Mouse (Mus musculus) embryonic facial prominence, embryonic 12.5 days (tissue): ENCODE measurements around the gene Pdk2. TPM values are rescaled to one million over a fixed set of nuclear protein-coding genes. Genes with fewer than 3 reads are reported as not detected.
A peak's percentile ranks its signal among the peaks of the same experiment; 100 is the strongest.

Experiments used
- ATAC-seq: fragments of 200-750 bp; cut with Nextera tagmentation; 2 replicates; pipeline ENCODE4 v1.8.0; 2017; ENCODE audit not compliant: insufficient number of reproducible peaks, insufficient read depth, low FRiP score, low TSS enrichment
- H3K27ac ChIP-seq: fragments of 300-500 bp; sonication (generic); 2 replicates; pipeline ENCODE4 v1.5.1; 2016; ENCODE audit warnings: mild to moderate bottlenecking
- H3K27me3 ChIP-seq: fragments of 300-500 bp; sonication (generic); 2 replicates; pipeline ENCODE4 v1.6.1; 2016; ENCODE audit warnings: mild to moderate bottlenecking, moderate library complexity
- H3K36me3 ChIP-seq: fragments of 300-500 bp; sonication (generic); 2 replicates; pipeline ENCODE4 v1.6.1; 2016; ENCODE audit warnings: mild to moderate bottlenecking
- H3K4me1 ChIP-seq: fragments of 300-500 bp; sonication (generic); 2 replicates; pipeline ENCODE4 v1.6.1; 2016
- H3K4me2 ChIP-seq: fragments of 300-500 bp; sonication (generic); replicated peaks from 2 replicates; pipeline ENCODE4 v1.6.1; 2016; ENCODE audit warnings: mild to moderate bottlenecking, moderate library complexity
- H3K4me3 ChIP-seq: fragments of 300-500 bp; sonication (generic); 2 replicates; pipeline ENCODE4 v1.5.1; 2016; ENCODE audit warnings: mild to moderate bottlenecking
- H3K9ac ChIP-seq: fragments of 300-500 bp; sonication (generic); 2 replicates; pipeline ENCODE4 v1.6.1; 2016; ENCODE audit warnings: mild to moderate bottlenecking, moderate library complexity
- H3K9me3 ChIP-seq: fragments of 300-500 bp; sonication (generic); 2 replicates; pipeline ENCODE4 v1.6.1; 2016; ENCODE audit warnings: mild to moderate bottlenecking, moderate library complexity
- WGBS: fragments of 180-500 bp; shearing (Covaris S2); methylation state at CpG from one replicate; pipeline ENCODE4 v1.1.7; 2016; 5-methylcytosine and 5-hydroxymethylcytosine counted together
- polyA plus RNA-seq: library from polyadenylated mRNA; unstranded; fragments of >200 nt; fragmentation: Nextera tagmentation; extraction: Ambion mirVana; gene quantifications from 2 replicates; pipeline ENCODE4 v1.2.1, GENCODE M21; 2016

Pdk2 gene
- polyA plus RNA-seq, 1 experiment from 2014 or later, result 30.4 TPM

GRCm38 (mm10) chr11:95038818-95039655 lies 2.1 kb downstream of the Pdk2 start:
- WGBS, result 74% methylated on average over 13 of the region's 13 CpGs
- H3K9ac ChIP-seq, result no peak overlapping the region
- no peaks in the 10 kb centered on the region for H3K27me3 ChIP-seq
- ATAC-seq, result no peak
- no peaks in the 10 kb centered on the region for H3K9me3 ChIP-seq
- no peak overlapping the region for H3K4me3 ChIP-seq
- H3K4me1 ChIP-seq, result peaks cover 17% of the 10 kb centered on the region
- H3K4me2 ChIP-seq, result no peak overlapping the region
- no peak overlapping the region for H3K27ac ChIP-seq
- no peaks in the 10 kb centered on the region; the same call in 1 of the 2 replicates for H3K36me3 ChIP-seq

GRCm38 (mm10) chr11:95038156-95038817 lies 2.9 kb downstream of the Pdk2 start:
- Histone ChIP-seq H3K4me2 (no peak overlapping the region), H3K4me1 (peaks cover 17% of the 10 kb centered on the region), H3K4me3 (no peak overlapping the region), H3K36me3 (no peaks in the 10 kb centered on the region; the same call in 1 of the 2 replicates), H3K27ac (no peak overlapping the region), H3K9me3 (no peaks in the 10 kb centered on the region), H3K27me3 (no peaks in the 10 kb centered on the region), H3K9ac (no peak overlapping the region)
- WGBS, result 71% methylated on average over 14 of the region's 14 CpGs
- ATAC-seq, result no peak

DNA sequence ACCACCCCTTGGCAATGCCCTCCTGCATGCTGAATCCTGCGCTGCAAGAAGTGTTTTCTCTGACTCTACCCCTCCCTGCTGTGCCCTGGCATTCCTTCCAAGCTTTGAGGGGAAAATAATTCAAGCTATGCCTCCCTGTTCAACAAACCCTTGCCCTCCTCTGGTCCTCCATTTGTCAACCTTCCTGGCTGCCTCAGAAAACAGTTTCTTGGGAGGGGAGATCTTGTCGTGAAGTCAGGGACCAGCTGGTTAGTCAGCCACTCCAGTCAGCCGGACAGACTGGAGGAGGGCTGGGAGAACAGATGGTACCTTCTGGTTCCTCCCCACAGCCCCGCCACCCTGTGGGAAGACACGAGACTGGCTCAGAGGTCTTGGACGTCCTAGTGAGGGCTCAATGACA lies 3.8 kb downstream of the Pdk2 start:
- WGBS, result 67% methylated on average over 6 of the region's 6 CpGs
- no peak overlapping the region for H3K4me2 ChIP-seq
- no peak overlapping the region for H3K4me3 ChIP-seq
- no peaks in the 10 kb centered on the region for H3K27me3 ChIP-seq
- H3K36me3 ChIP-seq, result no peaks in the 10 kb centered on the region; the same call in 1 of the 2 replicates
- ATAC-seq, result no peak
- H3K9me3 ChIP-seq, result no peaks in the 10 kb centered on the region
- no peak overlapping the region for H3K9ac ChIP-seq
- H3K4me1 ChIP-seq, result peaks cover 16% of the 10 kb centered on the region
- H3K27ac ChIP-seq, result no peak overlapping the region

DNA sequence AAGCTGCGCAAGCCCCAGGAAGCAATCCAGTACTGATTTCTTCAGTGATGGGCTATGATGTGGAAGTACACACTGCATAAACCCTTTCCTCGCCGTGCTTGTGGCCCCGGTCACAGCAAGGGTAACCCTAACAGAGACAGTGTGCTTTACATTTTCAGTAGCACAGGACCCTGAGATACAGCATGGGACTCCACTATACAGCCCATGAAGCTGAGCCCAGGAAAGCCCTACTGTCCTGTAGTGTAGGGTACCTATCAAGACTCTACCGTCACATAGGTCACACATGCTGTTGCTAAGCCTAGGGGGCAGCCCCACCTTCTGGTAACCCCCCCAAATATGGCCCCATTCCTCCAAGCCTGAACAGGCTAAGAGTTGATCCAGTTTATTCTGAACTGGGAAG lies 4.6 kb downstream of the Pdk2 start:
- Histone ChIP-seq H3K36me3 (no peaks in the 10 kb centered on the region; the same call in 1 of the 2 replicates), H3K4me1 (peaks cover 9% of the 10 kb centered on the region), H3K4me2 (no peak overlapping the region), H3K27ac (no peak overlapping the region), H3K4me3 (no peak overlapping the region), H3K9me3 (no peaks in the 10 kb centered on the region), H3K27me3 (no peaks in the 10 kb centered on the region), H3K9ac (no peak overlapping the region)
- ATAC-seq, result no peak
- whole genome bisulfite sequencing, result 93% methylated on average over 5 of the region's 5 CpGs

DNA sequence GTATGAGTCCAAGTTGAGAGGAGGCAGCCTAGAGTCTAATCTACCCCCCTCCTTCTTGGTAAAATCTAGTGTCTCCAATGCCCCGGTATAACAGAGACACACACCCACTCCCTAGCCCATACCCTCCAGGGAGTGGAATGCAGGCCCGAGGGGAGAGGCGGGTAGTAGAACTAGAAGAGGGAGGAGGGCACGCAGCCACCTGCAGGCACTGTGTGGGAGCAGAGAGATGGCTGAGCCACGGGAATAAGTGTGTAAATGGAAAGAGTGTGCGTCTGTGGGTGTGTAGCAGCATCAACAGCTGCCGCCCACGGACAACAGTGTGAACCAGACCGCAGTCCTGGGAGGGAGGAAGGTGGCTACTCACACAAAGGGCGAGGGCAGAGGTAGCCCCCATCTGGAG lies 6.3 kb downstream of the Pdk2 start:
- no peak for ATAC-seq
- no peak overlapping the region for H3K4me3 ChIP-seq
- 66% methylated on average over 10 of the region's 10 CpGs for WGBS
- no peaks in the 10 kb centered on the region; the same call in 1 of the 2 replicates for H3K36me3 ChIP-seq
- H3K4me1 ChIP-seq, result peaks cover 1% of the 10 kb centered on the region
- no peak overlapping the region for H3K27ac ChIP-seq
- H3K27me3 ChIP-seq, result no peaks in the 10 kb centered on the region
- H3K9me3 ChIP-seq, result no peaks in the 10 kb centered on the region
- no peak overlapping the region for H3K4me2 ChIP-seq
- H3K9ac ChIP-seq, result no peak overlapping the region

DNA sequence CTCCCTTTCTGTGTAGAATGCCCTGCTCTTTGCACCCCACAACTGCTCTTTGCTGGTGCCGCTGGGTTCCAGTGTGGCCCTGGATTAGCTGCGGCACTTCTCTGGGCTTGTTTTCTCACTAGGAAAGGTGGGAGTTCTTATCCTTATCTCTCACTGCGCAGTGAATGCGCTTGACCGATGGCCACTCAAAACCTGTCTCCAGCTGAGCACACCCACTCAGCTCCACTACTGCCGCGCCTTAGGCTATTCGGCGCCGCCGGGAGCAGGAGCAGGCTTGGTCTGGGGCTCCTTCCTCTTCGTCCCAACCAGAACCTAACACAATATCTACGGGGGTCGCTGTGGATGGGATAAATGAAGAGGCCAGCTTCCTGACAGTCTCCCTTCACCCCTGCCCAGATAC lies 7.5 kb downstream of the Pdk2 start:
- Histone ChIP-seq H3K4me2 (no peak overlapping the region), H3K9me3 (no peaks in the 10 kb centered on the region), H3K36me3 (no peaks in the 10 kb centered on the region; the same call in 1 of the 2 replicates), H3K4me3 (no peak overlapping the region), H3K27ac (no peak overlapping the region), H3K27me3 (no peaks in the 10 kb centered on the region), H3K4me1 (no peaks in the 10 kb centered on the region), H3K9ac (no peak overlapping the region)
- ATAC-seq, result no peak
- WGBS, result 69% methylated on average over 14 of the region's 14 CpGs

DNA sequence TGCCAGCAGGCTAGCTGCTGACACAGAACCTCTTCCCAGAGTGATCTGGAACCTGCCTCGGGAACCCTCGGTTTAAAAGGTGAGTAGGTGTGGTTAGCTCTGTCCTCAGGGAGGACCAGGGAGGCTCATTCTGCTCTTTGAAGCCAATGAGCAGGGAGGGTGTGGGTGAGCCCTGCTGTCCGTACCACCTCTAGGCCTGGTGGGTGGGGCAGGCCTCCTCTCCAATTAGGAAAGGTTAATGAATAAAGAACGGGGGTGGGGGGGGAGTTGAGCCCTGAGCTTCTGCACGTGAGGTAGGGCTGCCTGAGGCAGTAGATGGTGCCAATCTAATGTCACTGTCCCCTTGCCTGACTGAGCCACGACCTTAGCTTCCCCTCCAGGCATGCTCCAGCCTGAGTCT lies 8.2 kb downstream of the Pdk2 start:
- WGBS, result 27% methylated on average over 6 of the region's 6 CpGs
- Histone ChIP-seq H3K27me3 (no peaks in the 10 kb centered on the region), H3K9ac (no peak overlapping the region), H3K4me2 (no peak overlapping the region), H3K4me1 (no peaks in the 10 kb centered on the region), H3K27ac (no peak overlapping the region), H3K4me3 (no peak overlapping the region), H3K9me3 (no peaks in the 10 kb centered on the region), H3K36me3 (no peaks in the 10 kb centered on the region; the same call in 1 of the 2 replicates)
- ATAC-seq, result no peak

- Histone ChIP-seq H3K4me1 (no peaks in the 10 kb centered on the region), H3K9me3 (no peaks in the 10 kb centered on the region), H3K4me2 (no peak overlapping the region), H3K36me3 (peaks cover 31% of the 10 kb centered on the region), H3K9ac (no peak overlapping the region; the same call in 1 of the 2 replicates), H3K4me3 (no peak overlapping the region), H3K27me3 (no peaks in the 10 kb centered on the region), H3K27ac (no peak overlapping the region)
- 39% methylated on average over 13 of the region's 13 CpGs for WGBS
- no peak for ATAC-seq
Measured at GRCm38 (mm10) chr11:95027850-95028470, 13.2 kb downstream of the Pdk2 start.

DNA sequence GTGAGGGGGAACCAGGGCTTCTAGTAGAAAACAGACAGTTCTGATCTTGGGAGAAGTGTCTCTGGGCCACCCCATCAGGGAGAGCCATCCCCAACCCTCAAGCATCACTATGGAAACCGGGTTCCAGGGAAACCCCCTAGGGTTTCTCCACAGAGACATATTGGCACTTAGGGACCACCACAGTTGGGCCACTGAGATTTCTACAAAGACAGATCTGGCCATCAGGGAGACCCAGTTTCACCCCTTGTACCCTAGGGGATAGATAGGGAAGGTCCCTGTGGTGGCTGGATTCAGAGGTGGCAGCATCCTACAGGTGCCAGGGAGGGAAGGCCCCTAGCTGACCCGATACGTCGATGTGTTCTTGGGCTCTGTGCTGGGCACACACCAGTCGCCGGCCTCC lies 14.3 kb downstream of the Pdk2 start:
- H3K27ac ChIP-seq, result no peak overlapping the region
- H3K27me3 ChIP-seq, result no peaks in the 10 kb centered on the region
- no peak for ATAC-seq
- no peaks in the 10 kb centered on the region for H3K4me1 ChIP-seq
- H3K9me3 ChIP-seq, result no peaks in the 10 kb centered on the region
- no peak overlapping the region for H3K4me3 ChIP-seq
- no peak overlapping the region for H3K9ac ChIP-seq
- H3K4me2 ChIP-seq, result no peak overlapping the region
- H3K36me3 ChIP-seq, result peaks cover 42% of the 10 kb centered on the region
- WGBS, result 85% methylated on average over 6 of the region's 6 CpGs

- H3K36me3 ChIP-seq, result peaks cover 49% of the 10 kb centered on the region
- WGBS, result 73% methylated on average over 6 of the region's 6 CpGs
Measured at GRCm38 (mm10) chr11:95026090-95026542, 15.0 kb downstream of the Pdk2 start.

DNA sequence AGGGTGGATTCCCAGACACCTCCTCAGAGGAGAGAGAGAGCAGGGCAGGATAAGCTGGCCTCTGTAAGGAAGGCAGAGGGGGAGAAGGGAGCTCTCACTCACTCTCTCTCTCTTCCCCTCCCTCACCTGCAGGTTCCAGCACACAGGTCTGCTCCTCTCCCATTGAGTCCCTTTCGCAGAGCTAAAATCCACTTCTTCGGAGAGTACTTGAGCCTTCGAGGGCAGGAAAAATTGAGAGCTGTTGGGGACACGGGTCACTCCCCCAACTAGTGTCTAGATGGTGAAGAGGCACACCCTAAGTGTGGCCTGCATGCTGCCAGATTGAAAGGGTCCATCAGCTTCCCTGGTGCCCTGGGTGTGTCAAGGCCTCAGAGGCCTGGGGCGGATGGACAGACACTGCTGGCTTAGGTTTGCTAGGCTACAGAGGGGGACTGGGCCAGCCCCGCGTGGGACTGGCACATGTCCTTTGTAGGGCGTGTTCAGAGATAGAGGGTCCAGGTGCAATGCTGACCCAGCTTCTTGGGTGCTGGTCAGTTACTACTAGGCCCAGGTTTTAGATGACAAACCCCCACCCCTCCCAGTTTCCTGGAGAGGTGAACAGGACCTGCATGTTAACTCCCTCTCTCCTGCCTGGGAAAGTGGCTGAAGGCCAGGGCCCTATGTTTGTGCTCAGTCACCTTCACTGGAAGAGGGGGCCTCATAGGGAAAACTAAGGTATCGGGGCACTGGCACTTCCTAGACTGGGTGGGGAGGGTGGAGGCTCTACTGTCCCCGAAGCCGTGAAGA lies 15.7 kb downstream of the Pdk2 start:
- ATAC-seq, result no peak
- Histone ChIP-seq H3K4me3 (no peak overlapping the region), H3K4me2 (no peak overlapping the region), H3K27ac (peak overlapping the region; percentile 20; the same call in 1 of the 2 replicates), H3K9me3 (no peaks in the 10 kb centered on the region), H3K27me3 (no peaks in the 10 kb centered on the region), H3K9ac (no peak overlapping the region), H3K4me1 (no peaks in the 10 kb centered on the region), H3K36me3 (peaks cover 56% of the 10 kb centered on the region)
- 90% methylated on average over 11 of the region's 11 CpGs for WGBS

More at GRCm38 (mm10) chr11:95026090-95026542, 15.0 kb downstream of the Pdk2 start:
- H3K27ac ChIP-seq, result no peak overlapping the region
- H3K4me2 ChIP-seq, result no peak overlapping the region
- H3K4me1 ChIP-seq, result no peaks in the 10 kb centered on the region
- no peak for ATAC-seq
- no peaks in the 10 kb centered on the region for H3K9me3 ChIP-seq
- no peak overlapping the region for H3K4me3 ChIP-seq
- no peaks in the 10 kb centered on the region for H3K27me3 ChIP-seq
- no peak overlapping the region for H3K9ac ChIP-seq
